Mouse (Mus musculus) intestine, embryonic 14.5 days (tissue): ENCODE measurements around the gene Tepp. TPM values are rescaled to one million over a fixed set of nuclear protein-coding genes. Genes with fewer than 3 reads are reported as not detected.

Experiments used
- ATAC-seq: fragments of 200-750 bp; cut with Nextera tagmentation; replicated peaks from 2 replicates; pipeline ENCODE4 v1.8.0; 2017; ENCODE audit warnings: low read depth, moderate number of reproducible peaks, moderate TSS enrichment, moderate library complexity; ENCODE audit not compliant: low FRiP score, low TSS enrichment
- DNase-seq: peaks from one replicate; pipeline ENCODE4 v3.0.0-alpha.2; 2018; ENCODE audit warnings: low spot score
- H3K27ac ChIP-seq: fragments of 300-500 bp; sonication (generic); 2 replicates; pipeline ENCODE4 v1.5.1; 2014; ENCODE audit warnings: low read depth, mild to moderate bottlenecking, control low read depth
- H3K27me3 ChIP-seq: fragments of 300-500 bp; sonication (generic); replicated peaks from 2 replicates; pipeline ENCODE4 v1.6.1; 2014; ENCODE audit warnings: low read length, control low read depth; ENCODE audit not compliant: control insufficient read depth, insufficient read depth
- H3K36me3 ChIP-seq: fragments of 300-500 bp; sonication (generic); 2 replicates; pipeline ENCODE4 v1.6.1; 2014; ENCODE audit warnings: low read length, control low read depth; ENCODE audit not compliant: control insufficient read depth, insufficient read depth
- H3K4me1 ChIP-seq: fragments of 300-500 bp; sonication (generic); replicated peaks from 2 replicates; pipeline ENCODE4 v1.6.1; 2014; ENCODE audit warnings: low read length, control low read depth, mixed read lengths; ENCODE audit not compliant: control insufficient read depth, insufficient read depth
- H3K4me2 ChIP-seq: fragments of 300-500 bp; sonication (generic); 2 replicates; pipeline ENCODE4 v1.6.1; 2014; ENCODE audit warnings: low read length
- H3K4me3 ChIP-seq: fragments of 300-500 bp; sonication (generic); 2 replicates; pipeline ENCODE4 v1.5.1; 2014; ENCODE audit warnings: low read depth, low read length, control low read depth, mixed read lengths
- H3K9ac ChIP-seq: fragments of 300-500 bp; sonication (generic); 2 replicates; pipeline ENCODE4 v1.6.1; 2014; ENCODE audit warnings: mild to moderate bottlenecking, low read length
- H3K9me3 ChIP-seq: fragments of 300-500 bp; sonication (generic); 2 replicates; pipeline ENCODE4 v1.6.1; 2016; ENCODE audit warnings: low read length, control low read depth; ENCODE audit not compliant: control insufficient read depth
- WGBS: fragments of 180-500 bp; shearing (Covaris S2); extraction: QIAGEN DNeasy Blood & Tissue Kit; methylation state at CpG from one replicate; pipeline ENCODE4 v1.1.7; 2014; 5-methylcytosine and 5-hydroxymethylcytosine counted together
- polyA plus RNA-seq: library from polyadenylated mRNA; unstranded; fragments of >200 nt; fragmentation: Nextera tagmentation; extraction: Ambion mirVana; gene quantifications from 2 replicates; pipeline ENCODE4 v1.2.1, GENCODE M21; 2014

Tepp gene
- polyA plus RNA-seq, 1 experiment from 2014 or later, result not detected

- Histone ChIP-seq H3K36me3 (peaks cover 49% of the 10 kb centered on the region), H3K9ac (no peak overlapping the region), H3K27ac (no peak overlapping the region), H3K4me3 (no peak overlapping the region), H3K4me2 (no peak overlapping the region), H3K4me1 (peaks cover 8% of the 10 kb centered on the region; the same call in 1 of the 2 replicates), H3K9me3 (no peaks in the 10 kb centered on the region), H3K27me3 (no peaks in the 10 kb centered on the region)
- WGBS, result 67% methylated on average over 5 of the region's 5 CpGs
- ATAC-seq (no peak), DNase-seq (no peak)
These were observed 14.3 kb downstream of the Tepp start for GRCm38 (mm10) chr8:95324646-95325045.

- Histone ChIP-seq H3K9ac (no peak overlapping the region), H3K4me3 (no peak overlapping the region), H3K4me2 (no peak overlapping the region), H3K9me3 (no peaks in the 10 kb centered on the region), H3K36me3 (peaks cover 49% of the 10 kb centered on the region), H3K27me3 (no peaks in the 10 kb centered on the region), H3K4me1 (peaks cover 11% of the 10 kb centered on the region), H3K27ac (no peak overlapping the region)
- ATAC-seq (no peak), DNase-seq (no peak)
- WGBS, result 80% methylated on average over 5 of the region's 5 CpGs
These were observed 16.5 kb downstream of the Tepp start for GRCm38 (mm10) chr8:95326822-95327221.

- DNase-seq (no peak), ATAC-seq (no peak)
- WGBS, result 87% methylated on average over 46 of the region's 46 CpGs
- Histone ChIP-seq H3K27ac (no peak overlapping the region), H3K4me2 (no peak overlapping the region), H3K27me3 (no peaks in the 10 kb centered on the region), H3K9ac (no peak overlapping the region), H3K36me3 (peaks cover 49% of the 10 kb centered on the region), H3K4me1 (peaks cover 11% of the 10 kb centered on the region), H3K4me3 (no peak overlapping the region), H3K9me3 (no peaks in the 10 kb centered on the region)
These were observed 17.6 kb downstream of the Tepp start for GRCm38 (mm10) chr8:95327866-95328465.

GRCm38 (mm10) chr8:95330367-95330766, 20.0 kb downstream of the Tepp start:
- DNase-seq (no peak), ATAC-seq (no peak)
- Histone ChIP-seq H3K4me2 (peak overlapping the region; percentile 79), H3K27ac (no peak overlapping the region; the same call in 1 of the 2 replicates), H3K4me1 (peaks cover 11% of the 10 kb centered on the region), H3K27me3 (no peaks in the 10 kb centered on the region), H3K9me3 (no peaks in the 10 kb centered on the region), H3K36me3 (peaks cover 56% of the 10 kb centered on the region), H3K9ac (peak overlapping the region; percentile 84), H3K4me3 (peak overlapping the region; percentile 85)
- WGBS, result 72% methylated on average over 1 of the region's 1 CpGs

GRCm38 (mm10) chr8:95331156-95331719, 20.9 kb downstream of the Tepp start:
- ATAC-seq, result peak; percentile 59
- H3K9ac ChIP-seq, result peak overlapping the region; percentile 84
- no peaks in the 10 kb centered on the region for H3K27me3 ChIP-seq
- no peak for DNase-seq
- peaks cover 11% of the 10 kb centered on the region for H3K4me1 ChIP-seq
- WGBS, result under 1% methylated on average over 38 of the region's 38 CpGs
- H3K4me2 ChIP-seq, result peak overlapping the region; percentile 79
- H3K27ac ChIP-seq, result peak overlapping the region; percentile 98
- peaks cover 47% of the 10 kb centered on the region for H3K36me3 ChIP-seq
- H3K9me3 ChIP-seq, result no peaks in the 10 kb centered on the region
- peak overlapping the region; percentile 85 for H3K4me3 ChIP-seq

GRCm38 (mm10) chr8:95331720-95332436, 21.5 kb downstream of the Tepp start, which contains the start of the genes Zfp319 and Usb1:
Zfp319 (minus strand) TSS chr8:95331950.
Usb1 (plus strand) TSS chr8:95332284.
- Histone ChIP-seq H3K9ac (peak within 1 kb of the TSS; percentile 84), H3K9me3 (no peaks in the 10 kb centered on the region), H3K4me1 (peaks cover 11% of the 10 kb centered on the region), H3K4me3 (peak within 1 kb of the TSS; percentile 85), H3K36me3 (peaks cover 41% of the 10 kb centered on the region), H3K27ac (peak within 1 kb of the TSS; percentile 98), H3K4me2 (peak within 1 kb of the TSS; percentile 79), H3K27me3 (no peaks in the 10 kb centered on the region)
- ATAC-seq (peak; percentile 96), DNase-seq (peak; percentile 99)
- under 1% methylated on average over 79 of the region's 80 CpGs for WGBS

GRCm38 (mm10) chr8:95332437-95333199, 22.3 kb downstream of the Tepp start:
- peak; percentile 34 for ATAC-seq
- 27% methylated on average over 21 of the region's 21 CpGs for WGBS
- peak overlapping the region; percentile 98 for H3K27ac ChIP-seq
- H3K4me3 ChIP-seq, result peak overlapping the region; percentile 85
- peaks cover 39% of the 10 kb centered on the region for H3K36me3 ChIP-seq
- peak overlapping the region; percentile 79 for H3K4me2 ChIP-seq
- no peaks in the 10 kb centered on the region for H3K9me3 ChIP-seq
- no peak for DNase-seq
- H3K9ac ChIP-seq, result peak overlapping the region; percentile 84
- peaks cover 11% of the 10 kb centered on the region for H3K4me1 ChIP-seq
- no peaks in the 10 kb centered on the region for H3K27me3 ChIP-seq

- Histone ChIP-seq H3K9me3 (no peaks in the 10 kb centered on the region), H3K4me2 (no peak overlapping the region), H3K4me1 (peaks cover under 1% of the 10 kb centered on the region), H3K9ac (no peak overlapping the region), H3K27me3 (no peaks in the 10 kb centered on the region), H3K4me3 (no peak overlapping the region), H3K36me3 (peaks cover 41% of the 10 kb centered on the region), H3K27ac (no peak overlapping the region)
- ATAC-seq, result no peak
- WGBS, result 81% methylated on average over 1 of the region's 1 CpGs
- DNase-seq, result no peak
These were observed 25.3 kb downstream of the Tepp start for GRCm38 (mm10) chr8:95335706-95336105.
